Mouse (Mus musculus): ENCODE data around the gene Sh2d6. TPM values are rescaled to one million over a fixed set of nuclear protein-coding genes. Genes with fewer than 3 reads are reported as not detected.

Sh2d6 gene
- polyA plus RNA-seq, 1 experiment from 2014 or later: not detected

- Histone ChIP-seq H3K27me3 (replicated peaks; ENCODE audit: control insufficient read depth, insufficient read depth, low read length) (no peaks in the 10 kb centered on the region), H3K9ac (ENCODE audit: low read depth, low read length) (no peak overlapping the region), H3K4me3 (ENCODE audit: low read depth, low read length) (no peak overlapping the region), H3K36me3 (ENCODE audit: control insufficient read depth, insufficient read depth, low read length) (no peaks in the 10 kb centered on the region), H3K4me1 (ENCODE audit: control insufficient read depth, insufficient read depth, low read length) (peaks cover 15% of the 10 kb centered on the region), H3K4me2 (ENCODE audit: low read depth, low read length) (no peak overlapping the region), H3K27ac (replicated peaks; ENCODE audit: low read depth, low read length) (no peak overlapping the region), H3K9me3 (ENCODE audit: control insufficient read depth, low read length) (no peaks in the 10 kb centered on the region)
- ATAC-seq (ENCODE audit: low read depth) (no peak), DNase-seq (ENCODE audit: low spot score) (no peak)
- 70% methylated on average over 1 of the region's 1 CpGs for WGBS
These were observed 2.7 kb downstream of the Sh2d6 start for GRCm38 (mm10) chr6:72518842-72519241.

DNA sequence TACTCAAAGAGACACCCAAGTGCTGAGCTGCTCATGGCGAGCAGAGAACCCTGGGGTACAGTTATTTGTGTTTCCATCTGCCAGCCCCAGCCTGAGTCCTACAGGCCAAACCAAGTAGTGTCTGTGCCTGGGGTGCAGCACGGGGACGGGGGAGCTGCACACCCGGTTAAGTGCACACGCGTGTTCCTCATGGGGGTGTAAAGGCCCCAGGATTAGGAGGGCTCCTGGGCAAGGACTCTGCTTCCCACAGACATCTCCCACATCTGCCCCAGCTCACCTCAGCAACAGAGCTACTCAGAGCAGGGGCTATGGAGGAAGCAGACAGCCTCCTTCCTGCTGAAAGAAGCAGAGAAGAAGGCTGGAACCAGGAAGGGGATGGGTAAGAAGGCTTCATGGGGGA lies 5.9 kb downstream of the Sh2d6 start:
- ATAC-seq (ENCODE audit: low read depth): no peak
- no peak overlapping the region for H3K27ac ChIP-seq (replicated peaks; ENCODE audit: low read depth, low read length)
- no peaks in the 10 kb centered on the region for H3K36me3 ChIP-seq (ENCODE audit: control insufficient read depth, insufficient read depth, low read length)
- peaks cover 33% of the 10 kb centered on the region for H3K4me1 ChIP-seq (ENCODE audit: control insufficient read depth, insufficient read depth, low read length)
- H3K4me2 ChIP-seq (ENCODE audit: low read depth, low read length): no peak overlapping the region
- no peak for DNase-seq (ENCODE audit: low spot score)
- no peaks in the 10 kb centered on the region for H3K9me3 ChIP-seq (ENCODE audit: control insufficient read depth, low read length)
- H3K4me3 ChIP-seq (ENCODE audit: low read depth, low read length): no peak overlapping the region
- 92% methylated on average over 6 of the region's 6 CpGs for WGBS
- no peak overlapping the region for H3K9ac ChIP-seq (ENCODE audit: low read depth, low read length)
- no peaks in the 10 kb centered on the region for H3K27me3 ChIP-seq (replicated peaks; ENCODE audit: control insufficient read depth, insufficient read depth, low read length)

- Histone ChIP-seq H3K9ac (ENCODE audit: low read depth, low read length) (peak overlapping the region; percentile 66), H3K9me3 (ENCODE audit: control insufficient read depth, low read length) (no peaks in the 10 kb centered on the region), H3K27me3 (replicated peaks; ENCODE audit: control insufficient read depth, insufficient read depth, low read length) (no peaks in the 10 kb centered on the region), H3K27ac (replicated peaks; ENCODE audit: low read depth, low read length) (peak overlapping the region; percentile 92), H3K36me3 (ENCODE audit: control insufficient read depth, insufficient read depth, low read length) (no peaks in the 10 kb centered on the region), H3K4me2 (ENCODE audit: low read depth, low read length) (peak overlapping the region; percentile 66), H3K4me3 (ENCODE audit: low read depth, low read length) (peak overlapping the region; percentile 32), H3K4me1 (ENCODE audit: control insufficient read depth, insufficient read depth, low read length) (peaks cover 38% of the 10 kb centered on the region)
- peak; percentile 19; the same call in 1 of the 2 replicates for ATAC-seq (ENCODE audit: low read depth)
- 42% methylated on average over 7 of the region's 7 CpGs for WGBS
- DNase-seq (ENCODE audit: low spot score): no peak
These were observed 8.5 kb downstream of the Sh2d6 start for GRCm38 (mm10) chr6:72513071-72513440.

GRCm38 (mm10) chr6:72512386-72513070 lies 9.0 kb downstream of the Sh2d6 start:
- Histone ChIP-seq H3K9me3 (ENCODE audit: control insufficient read depth, low read length) (no peaks in the 10 kb centered on the region), H3K9ac (ENCODE audit: low read depth, low read length) (peak overlapping the region; percentile 66), H3K4me2 (ENCODE audit: low read depth, low read length) (peak overlapping the region; percentile 66), H3K27ac (replicated peaks; ENCODE audit: low read depth, low read length) (peak overlapping the region; percentile 92), H3K4me3 (ENCODE audit: low read depth, low read length) (peak overlapping the region; percentile 32), H3K4me1 (ENCODE audit: control insufficient read depth, insufficient read depth, low read length) (peaks cover 38% of the 10 kb centered on the region), H3K27me3 (replicated peaks; ENCODE audit: control insufficient read depth, insufficient read depth, low read length) (no peaks in the 10 kb centered on the region), H3K36me3 (ENCODE audit: control insufficient read depth, insufficient read depth, low read length) (no peaks in the 10 kb centered on the region)
- DNase-seq (ENCODE audit: low spot score) (peak; percentile 89), ATAC-seq (ENCODE audit: low read depth) (peak; percentile 88)
- WGBS: 9% methylated on average over 17 of the region's 33 CpGs

GRCm38 (mm10) chr6:72510686-72511421 lies 10.7 kb downstream of the Sh2d6 start:
- Histone ChIP-seq H3K36me3 (ENCODE audit: control insufficient read depth, insufficient read depth, low read length) (no peaks in the 10 kb centered on the region), H3K27me3 (replicated peaks; ENCODE audit: control insufficient read depth, insufficient read depth, low read length) (no peaks in the 10 kb centered on the region), H3K4me2 (ENCODE audit: low read depth, low read length) (no peak overlapping the region), H3K9me3 (ENCODE audit: control insufficient read depth, low read length) (no peaks in the 10 kb centered on the region), H3K27ac (replicated peaks; ENCODE audit: low read depth, low read length) (peak overlapping the region; percentile 61), H3K4me3 (ENCODE audit: low read depth, low read length) (no peak overlapping the region), H3K9ac (ENCODE audit: low read depth, low read length) (no peak overlapping the region), H3K4me1 (ENCODE audit: control insufficient read depth, insufficient read depth, low read length) (peaks cover 38% of the 10 kb centered on the region)
- ATAC-seq (ENCODE audit: low read depth) (no peak), DNase-seq (ENCODE audit: low spot score) (peak; percentile 33)
- WGBS: 53% methylated on average over 6 of the region's 6 CpGs

GRCm38 (mm10) chr6:72509872-72510435 lies 11.6 kb downstream of the Sh2d6 start:
- no peak for ATAC-seq (ENCODE audit: low read depth)
- 67% methylated on average over 2 of the region's 2 CpGs for WGBS
- no peaks in the 10 kb centered on the region for H3K27me3 ChIP-seq (replicated peaks; ENCODE audit: control insufficient read depth, insufficient read depth, low read length)
- peaks cover 38% of the 10 kb centered on the region for H3K4me1 ChIP-seq (ENCODE audit: control insufficient read depth, insufficient read depth, low read length)
- no peaks in the 10 kb centered on the region for H3K36me3 ChIP-seq (ENCODE audit: control insufficient read depth, insufficient read depth, low read length)
- no peak overlapping the region for H3K4me3 ChIP-seq (ENCODE audit: low read depth, low read length)
- no peak overlapping the region for H3K4me2 ChIP-seq (ENCODE audit: low read depth, low read length)
- no peak overlapping the region for H3K9ac ChIP-seq (ENCODE audit: low read depth, low read length)
- peak; percentile 19 for DNase-seq (ENCODE audit: low spot score)
- H3K27ac ChIP-seq (replicated peaks; ENCODE audit: low read depth, low read length): peak overlapping the region; percentile 61
- H3K9me3 ChIP-seq (ENCODE audit: control insufficient read depth, low read length): no peaks in the 10 kb centered on the region

DNA sequence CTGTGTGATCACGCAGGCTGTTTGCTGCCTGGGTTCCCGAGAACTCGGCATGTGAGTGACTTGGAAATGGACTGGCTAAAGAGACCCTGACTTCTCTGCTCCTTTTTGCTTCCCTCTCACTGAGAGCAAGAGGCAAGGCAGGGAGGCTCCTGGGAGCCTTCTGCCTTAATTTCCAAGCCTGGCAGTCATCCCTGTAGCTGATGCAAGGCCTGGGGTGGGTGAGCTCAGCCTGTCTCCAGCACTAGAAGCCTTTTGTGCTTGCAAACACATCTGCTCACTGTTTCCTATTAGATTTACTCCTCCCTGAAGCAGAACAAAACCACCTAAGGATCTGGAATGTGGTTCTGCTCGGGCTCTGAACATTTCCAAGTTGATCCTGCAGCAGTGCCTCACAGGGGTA lies 12.9 kb downstream of the Sh2d6 start:
- H3K36me3 ChIP-seq (ENCODE audit: control insufficient read depth, insufficient read depth, low read length): no peaks in the 10 kb centered on the region
- ATAC-seq (ENCODE audit: low read depth): no peak
- peak overlapping the region; percentile 76 for H3K27ac ChIP-seq (replicated peaks; ENCODE audit: low read depth, low read length)
- H3K4me2 ChIP-seq (ENCODE audit: low read depth, low read length): no peak overlapping the region
- H3K9ac ChIP-seq (ENCODE audit: low read depth, low read length): no peak overlapping the region
- no peak overlapping the region for H3K4me3 ChIP-seq (ENCODE audit: low read depth, low read length)
- DNase-seq (ENCODE audit: low spot score): peak; percentile 57
- peaks cover 32% of the 10 kb centered on the region for H3K4me1 ChIP-seq (ENCODE audit: control insufficient read depth, insufficient read depth, low read length)
- 58% methylated on average over 4 of the region's 4 CpGs for WGBS
- H3K9me3 ChIP-seq (ENCODE audit: control insufficient read depth, low read length): no peaks in the 10 kb centered on the region
- H3K27me3 ChIP-seq (replicated peaks; ENCODE audit: control insufficient read depth, insufficient read depth, low read length): no peaks in the 10 kb centered on the region

- no peak overlapping the region for H3K27ac ChIP-seq (replicated peaks; ENCODE audit: low read depth, low read length)
- peaks cover 14% of the 10 kb centered on the region for H3K4me1 ChIP-seq (ENCODE audit: control insufficient read depth, insufficient read depth, low read length)
- H3K4me2 ChIP-seq (ENCODE audit: low read depth, low read length): no peak overlapping the region
- ATAC-seq (ENCODE audit: low read depth) (no peak), DNase-seq (ENCODE audit: low spot score) (no peak)
- H3K9me3 ChIP-seq (ENCODE audit: control insufficient read depth, low read length): no peaks in the 10 kb centered on the region
- H3K27me3 ChIP-seq (replicated peaks; ENCODE audit: control insufficient read depth, insufficient read depth, low read length): no peaks in the 10 kb centered on the region
- H3K4me3 ChIP-seq (ENCODE audit: low read depth, low read length): no peak overlapping the region
- no peak overlapping the region for H3K9ac ChIP-seq (ENCODE audit: low read depth, low read length)
- no peaks in the 10 kb centered on the region for H3K36me3 ChIP-seq (ENCODE audit: control insufficient read depth, insufficient read depth, low read length)
- WGBS: 78% methylated on average over 1 of the region's 1 CpGs
These were observed 15.4 kb downstream of the Sh2d6 start for GRCm38 (mm10) chr6:72506104-72506503.
